Mouse (Mus musculus) adrenal gland, postnatal 4 days (tissue): ENCODE results near the gene Acbd6. TPM values are rescaled to one million over a fixed set of nuclear protein-coding genes. Genes with fewer than 3 reads are reported as not detected.

Source experiments
- DNase-seq, 2 experiments: peaks; one replicate each; pipeline ENCODE4 v3.0.0; 2021 to 2022; ENCODE audit warnings: low spot score in 2 of 2, mixed read lengths in 2 of 2
- total RNA-seq, 2 experiments: library from RNA; stranded (reverse); gene quantifications; 2 replicates each; pipeline ENCODE4 v1.2.3; 2021

Gene Acbd6
- total RNA-seq, 2 experiments from 2014 or later: 90.1 to 95.7 TPM

- no peak for DNase-seq
Measured at GRCm38 (mm10) chr1:155718851-155719250, 160.9 kb downstream of the Acbd6 start.

- no peak for DNase-seq
Measured at GRCm38 (mm10) chr1:155720006-155720405, 162.1 kb downstream of the Acbd6 start.

- DNase-seq: no peak
Measured at GRCm38 (mm10) chr1:155721443-155721842, 163.5 kb downstream of the Acbd6 start.

- DNase-seq: peak in 1 of 2 experiments; percentile 42
Measured at GRCm38 (mm10) chr1:155722185-155722584, 164.3 kb downstream of the Acbd6 start.

- DNase-seq: no peak
Measured at GRCm38 (mm10) chr1:155724301-155724700, 166.4 kb downstream of the Acbd6 start.

- no peak for DNase-seq
Measured at GRCm38 (mm10) chr1:155725876-155726275, 168.0 kb downstream of the Acbd6 start.

- no peak for DNase-seq
Measured at GRCm38 (mm10) chr1:155727830-155728229, 169.9 kb downstream of the Acbd6 start.

GRCm38 (mm10) chr1:155729113-155729795 is 171.3 kb downstream of the Acbd6 start:
- no peak for DNase-seq

GRCm38 (mm10) chr1:155731156-155731555 is 173.2 kb downstream of the Acbd6 start:
- DNase-seq: no peak

GRCm38 (mm10) chr1:155736096-155736825 is 178.3 kb downstream of the Acbd6 start:
- DNase-seq: no peak

- DNase-seq: no peak
Measured at GRCm38 (mm10) chr1:155737017-155737808, 179.3 kb downstream of the Acbd6 start.

- DNase-seq: no peak
Measured at GRCm38 (mm10) chr1:155737809-155738383, 180.0 kb downstream of the Acbd6 start.

Other genes with a start within 250 kb of the Acbd6 start
- gene Xpr1, start 140.7 kb upstream of the Acbd6 start, total RNA-seq: 10 to 100 TPM; 59.4 to 60.4 TPM
- under 1 TPM; 0.06 TPM for gene Lhx4, start 193.6 kb downstream of the Acbd6 start, total RNA-seq